Mouse (Mus musculus) ovary, adult 18-20 months (tissue): ENCODE data around the gene Tufm.

Experiments
- DNase-seq: peaks from one replicate; pipeline ENCODE4 v3.0.0; 2022; ENCODE audit warnings: low spot score, mixed read lengths

The Tufm gene

GRCm38 (mm10) chr7:126501684-126502022 lies 14.5 kb downstream of the Tufm start:
- DNase-seq: no peak

- DNase-seq: peak; percentile 91
Measured at GRCm38 (mm10) chr7:126502023-126502741, 15.0 kb downstream of the Tufm start.

GRCm38 (mm10) chr7:126502751-126503150 lies 15.6 kb downstream of the Tufm start:
- DNase-seq: no peak

GRCm38 (mm10) chr7:126503273-126503878 lies 16.2 kb downstream of the Tufm start, which contains the start of gene Atxn2l:
Gene Atxn2l, minus strand, starts transcription at chr7:126503437.
- DNase-seq: peak; percentile 97

DNA sequence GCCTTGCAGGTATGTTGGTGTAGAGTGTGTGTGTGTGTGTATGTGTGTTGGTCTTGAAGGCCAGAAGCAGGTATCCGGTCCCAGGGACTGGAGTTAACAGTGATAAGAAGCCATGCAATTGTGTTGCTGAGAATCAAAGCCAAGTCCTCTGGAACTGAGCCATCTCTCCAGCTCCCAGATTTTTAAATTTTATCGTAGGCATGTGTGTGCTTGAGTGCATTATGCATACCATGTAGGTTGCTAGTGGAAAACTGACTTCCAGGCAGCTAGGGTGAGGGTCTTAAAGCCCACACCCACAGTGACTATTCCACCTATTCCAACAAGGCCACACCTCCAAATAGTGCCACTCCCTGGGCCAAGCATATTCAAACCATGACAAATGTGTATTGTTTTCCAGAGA lies 17.8 kb downstream of the Tufm start:
- no peak for DNase-seq

DNA sequence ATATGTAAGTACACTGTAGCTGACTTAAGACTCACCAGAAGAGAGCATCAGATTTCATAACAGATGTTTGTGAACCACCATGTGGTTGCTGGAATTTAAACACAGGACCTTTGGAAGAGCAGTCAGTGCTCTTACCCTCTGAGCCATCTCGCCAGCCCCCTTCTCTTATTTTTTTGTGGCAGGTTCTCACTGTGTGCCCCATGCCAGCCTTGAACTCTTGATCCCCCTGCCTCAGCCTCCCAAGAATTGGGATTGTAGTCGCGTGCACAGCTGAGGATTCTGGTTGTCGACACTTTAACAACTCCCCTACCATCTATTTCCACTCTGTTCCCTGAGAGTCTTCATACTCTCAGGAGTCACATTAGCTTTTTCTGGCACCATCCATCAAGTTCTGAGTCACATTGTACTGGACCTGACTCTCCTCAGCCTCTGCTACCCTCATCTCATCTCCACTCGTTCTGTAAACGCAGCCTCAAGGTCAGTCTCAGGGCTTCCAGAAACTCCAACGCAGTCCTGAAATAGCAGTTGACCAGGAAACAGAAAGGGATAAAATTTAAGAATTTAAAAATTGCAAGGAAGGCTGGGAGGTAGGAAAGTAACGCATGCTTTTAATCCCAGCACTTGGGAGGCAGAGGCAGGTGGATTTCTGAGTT lies 20.1 kb downstream of the Tufm start:
- DNase-seq: no peak

DNA sequence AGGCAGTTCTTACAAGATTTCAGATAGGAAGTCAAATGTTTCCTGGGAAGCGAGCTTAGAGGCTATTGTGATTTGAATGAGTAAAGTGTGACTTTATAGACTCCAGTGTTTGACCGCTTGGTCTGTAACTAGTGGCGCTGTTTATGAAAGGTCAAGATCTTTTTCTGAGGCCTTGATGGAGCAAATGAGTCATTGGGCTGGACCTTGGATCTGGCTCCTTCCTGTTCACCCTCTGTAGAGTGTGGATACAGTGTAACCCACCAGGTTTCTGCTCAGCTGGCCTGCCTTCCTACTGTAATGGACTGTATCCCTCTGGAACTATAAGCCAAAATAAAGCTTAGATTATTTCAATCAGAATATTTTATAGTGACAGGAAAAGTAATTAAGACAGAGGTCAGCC lies 24.1 kb downstream of the Tufm start:
- DNase-seq: no peak

DNA sequence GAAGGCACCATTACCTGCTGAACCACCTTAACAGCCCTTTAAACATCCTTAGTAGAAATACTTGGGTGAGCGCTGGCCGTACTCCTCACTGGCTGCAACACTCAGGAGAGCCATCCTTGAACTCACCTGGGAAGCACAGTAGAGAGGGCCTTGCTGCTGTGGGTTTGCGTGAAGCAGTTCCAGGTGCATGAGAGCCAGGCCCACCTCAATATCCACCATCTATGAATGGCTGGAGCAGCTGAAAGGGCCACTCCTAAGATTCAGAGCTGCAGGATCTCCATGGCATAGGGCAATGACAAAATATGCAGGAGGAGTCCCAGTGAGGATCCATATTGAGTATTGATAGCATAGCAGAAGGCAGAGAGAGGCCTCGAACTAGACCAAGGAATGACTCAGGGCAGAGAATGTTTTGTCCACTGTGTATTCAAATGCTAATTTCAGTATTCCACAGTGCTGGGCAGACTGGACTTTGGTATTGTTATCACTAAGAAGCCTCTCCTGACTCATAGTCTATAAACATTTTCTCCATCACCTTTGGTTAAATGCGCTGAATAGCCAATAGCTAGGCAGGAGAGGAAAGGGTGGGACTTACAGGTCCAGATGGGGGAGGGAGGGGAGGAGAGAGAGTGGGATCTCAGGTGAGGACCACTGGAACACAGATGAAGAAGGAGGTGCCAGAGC lies 31.2 kb downstream of the Tufm start:
- DNase-seq: no peak

DNA sequence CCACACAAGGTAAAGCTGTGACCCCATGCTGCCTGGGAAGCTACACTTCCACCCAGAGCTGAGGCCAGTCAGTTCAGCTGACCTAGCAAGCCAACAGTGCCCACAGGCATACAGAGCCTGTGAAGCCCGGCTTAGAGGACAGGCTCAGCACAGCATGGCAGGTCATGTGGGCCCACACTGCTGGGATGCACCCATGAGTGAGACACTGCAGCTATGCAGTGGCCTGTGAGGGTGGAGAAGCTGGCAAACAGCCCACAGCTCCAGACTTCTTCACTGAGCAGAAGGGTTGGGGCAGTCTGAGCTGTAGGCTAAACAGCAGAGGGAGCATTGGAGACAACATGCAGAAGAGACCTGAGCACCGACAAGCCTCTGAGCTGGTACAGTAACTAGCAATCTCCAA lies 32.4 kb downstream of the Tufm start:
- DNase-seq: no peak

DNA sequence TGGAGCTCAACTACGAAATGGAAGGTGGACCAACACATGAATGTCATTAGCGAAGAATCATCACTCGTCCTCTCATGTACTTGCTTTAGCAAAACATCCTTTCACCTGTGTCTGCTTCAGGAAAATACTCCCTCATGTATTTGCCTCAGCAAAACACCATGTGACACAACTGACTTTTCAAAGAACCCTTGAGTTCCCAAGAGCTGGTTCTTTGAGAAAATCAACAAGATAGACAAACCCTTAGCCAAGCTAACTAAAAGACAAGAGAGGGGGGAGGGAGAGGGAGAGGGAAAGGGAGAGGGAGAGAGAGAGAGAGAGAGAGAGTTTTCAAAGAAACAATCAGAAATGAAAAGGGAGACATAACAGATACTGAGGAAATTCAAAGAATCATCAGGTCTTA lies 36.2 kb downstream of the Tufm start:
- DNase-seq: no peak

DNA sequence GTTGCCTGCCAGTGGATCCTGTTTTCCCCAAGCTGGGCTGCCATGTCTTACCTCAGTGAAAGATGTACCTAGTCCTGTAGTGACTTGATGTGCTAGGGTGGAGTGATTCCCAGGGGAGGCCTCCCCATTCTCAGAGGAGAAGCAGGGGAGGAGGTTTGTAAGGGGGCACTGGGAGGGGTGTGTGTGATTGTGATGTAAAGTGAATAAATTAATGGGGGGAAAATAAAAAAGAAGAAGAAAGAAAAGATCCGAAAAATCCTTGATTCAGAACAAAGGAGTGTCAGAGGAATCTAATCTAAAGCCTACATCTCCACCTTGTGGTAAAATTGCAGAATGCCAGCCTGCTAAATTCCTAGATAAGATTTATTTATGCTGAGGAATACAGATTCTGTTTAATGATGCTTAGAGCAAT lies 41.0 kb downstream of the Tufm start:
- DNase-seq: no peak

DNA sequence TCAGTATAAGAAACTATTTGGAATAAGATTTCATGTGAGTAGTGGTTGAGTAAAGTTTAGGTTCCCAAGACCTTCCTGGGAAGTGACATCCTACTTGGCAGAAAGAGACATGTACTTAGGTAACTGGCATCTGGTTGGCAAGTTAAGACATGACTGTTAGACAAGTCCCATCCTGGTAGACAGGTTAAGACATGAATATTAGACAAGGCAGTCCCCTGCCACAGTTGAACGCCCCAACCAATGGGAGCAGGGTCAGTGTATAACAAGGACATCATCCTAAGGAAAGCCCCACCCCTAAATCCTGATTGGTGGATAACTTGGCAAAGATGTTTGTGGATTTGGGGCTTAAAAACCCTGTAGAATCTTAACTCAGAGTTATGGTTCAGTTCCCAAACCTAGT lies 46.3 kb downstream of the Tufm start:
- DNase-seq: no peak

GRCm38 (mm10) chr7:126535766-126536165 lies 48.6 kb downstream of the Tufm start:
- no peak for DNase-seq

GRCm38 (mm10) chr7:126536466-126536865 lies 49.3 kb downstream of the Tufm start:
- no peak for DNase-seq

- no peak for DNase-seq
Measured at GRCm38 (mm10) chr7:126537820-126538585, 50.8 kb downstream of the Tufm start.
